Mouse (Mus musculus) ES-E14 (cell line): Measurements from ENCODE around the gene Anxa4. TPM values are rescaled to one million over a fixed set of nuclear protein-coding genes. Genes with fewer than 3 reads are reported as not detected.

Experiments
- DNase-seq: peaks from one replicate; pipeline ENCODE4 v3.0.0-alpha.2; 2013; ENCODE audit warnings: low read depth, low spot score
- H3K27ac ChIP-seq: 2 replicates; pipeline ENCODE4 v1.5.1; 2012; ENCODE audit warnings: low read depth, mild to moderate bottlenecking, low read length, moderate library complexity, mixed read lengths; ENCODE audit not compliant: poor library complexity, insufficient read depth, severe bottlenecking
- H3K36me3 ChIP-seq: 2 replicates; pipeline ENCODE4 v1.6.1; 2012; ENCODE audit warnings: mild to moderate bottlenecking, low read length, moderate library complexity, mixed read lengths; ENCODE audit not compliant: control insufficient read depth, poor library complexity, insufficient read depth, severe bottlenecking
- H3K4me1 ChIP-seq, 2 experiments: fragments of 150-350 bp in 1 of 2; sonication (generic) in 1 of 2; 2 replicates each; pipeline ENCODE4 v1.6.1; 2012; ENCODE audit warnings: low read length in 2 of 2, mild to moderate bottlenecking in 1 of 2, mixed read lengths in 1 of 2; ENCODE audit not compliant: control insufficient read depth in 2 of 2, insufficient read depth in 2 of 2, poor library complexity in 1 of 2
- H3K4me3 ChIP-seq, 2 experiments: fragments of 150-350 bp in 1 of 2; sonication (generic) in 1 of 2; 2 replicates each; pipeline ENCODE4 v1.5.1; 2012; ENCODE audit warnings: low read length in 2 of 2, low read depth in 1 of 2, mild to moderate bottlenecking in 1 of 2, mixed read lengths in 1 of 2; ENCODE audit not compliant: insufficient read depth in 1 of 2, poor library complexity in 1 of 2, severe bottlenecking in 1 of 2
- H3K9ac ChIP-seq: 2 replicates; pipeline ENCODE4 v1.6.1; 2012; ENCODE audit warnings: low read depth, mild to moderate bottlenecking, low read length, mixed read lengths; ENCODE audit not compliant: poor library complexity, insufficient read depth, severe bottlenecking
- H3K9me3 ChIP-seq: fragments of 150-350 bp; sonication (generic); 2 replicates; pipeline ENCODE4 v1.6.1; 2012; ENCODE audit warnings: low read depth, mild to moderate bottlenecking, low read length; ENCODE audit not compliant: control insufficient read depth, insufficient read depth
- CHD2 ChIP-seq: IDR thresholded peaks from 2 replicates; pipeline ENCODE4 v1.6.1; 2014; ENCODE audit warnings: mild to moderate bottlenecking, low read depth, low read length, inconsistent platforms
- HCFC1 ChIP-seq: IDR thresholded peaks from 2 replicates; pipeline ENCODE4 v1.6.1; 2012; ENCODE audit warnings: low read length, inconsistent platforms, borderline replicate concordance; ENCODE audit not compliant: insufficient read depth
- MAFK ChIP-seq: IDR thresholded peaks from 2 replicates; pipeline ENCODE4 v1.6.1; 2014; ENCODE audit warnings: mild to moderate bottlenecking, low read depth, low read length, inconsistent platforms; ENCODE audit not compliant: insufficient read depth
- ZC3H11A ChIP-seq: IDR thresholded peaks from 2 replicates; pipeline ENCODE4 v1.6.1; 2012; ENCODE audit warnings: low read depth, mild to moderate bottlenecking, inconsistent platforms, low read length, borderline replicate concordance
- ZNF384 ChIP-seq: IDR thresholded peaks from 2 replicates; pipeline ENCODE4 v1.6.1; 2012; ENCODE audit warnings: low read depth, low read length, inconsistent platforms
- in situ Hi-C, 2 experiments: fragments of 600-800 bp; cut with MboI; formaldehyde crosslinking; loops; one replicate each; pipeline ENCODE4 v1.15.1; 2025; ENCODE audit warnings: low sequenced_read_pairs in 2 of 2, inconsistent platforms in 1 of 2; ENCODE audit not compliant: unreplicated experiment in 2 of 2
- total RNA-seq: library from RNA; depleted of rRNA; stranded (reverse); fragments of 300-350 nt; gene quantifications from 2 replicates; pipeline ENCODE4 v1.2.3, GENCODE M21; 2012

Gene Anxa4
- total RNA-seq, 1 experiment: 22.1 TPM

GRCm38 (mm10) chr6:86767465-86767864 lies 25.9 kb downstream of the Anxa4 start:
- Histone ChIP-seq H3K36me3 (no peaks in the 10 kb centered on the region), H3K9ac (no peak overlapping the region), H3K4me3 (no peak overlapping the region), H3K27ac (no peak overlapping the region), H3K4me1 (peaks cover 3 to 5% of the 10 kb centered on the region in 2 experiments; a peak in 3 of 4 replicates), H3K9me3 (no peaks in the 10 kb centered on the region)
- DNase-seq: no peak
- TF ChIP-seq HCFC1 (no peak), CHD2 (no peak), MAFK (no peak), ZC3H11A (no peak), ZNF384 (no peak)
- in situ Hi-C loops: no loop called here

DNA sequence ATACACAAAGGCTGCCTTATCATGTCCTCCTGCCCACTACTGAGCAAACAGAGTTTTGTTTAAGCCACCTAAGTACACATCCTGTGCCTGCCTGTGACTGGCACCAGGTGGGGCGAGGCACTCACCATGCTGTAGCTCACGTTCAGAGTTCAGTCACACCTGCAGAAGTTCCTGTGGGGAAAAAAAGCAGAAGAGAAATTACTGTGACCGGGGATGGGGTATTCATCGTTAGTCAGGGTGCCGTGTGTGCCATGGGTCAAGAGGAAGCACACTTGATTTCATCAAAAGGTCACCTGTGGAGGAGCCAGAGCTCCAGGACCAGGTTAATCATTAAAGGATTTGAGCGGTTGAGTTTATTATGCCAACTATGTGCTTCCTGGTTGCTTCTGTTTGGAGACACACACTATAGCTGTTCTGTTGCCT lies 27.7 kb downstream of the Anxa4 start:
- no peaks in the 10 kb centered on the region for H3K36me3 ChIP-seq
- no peaks in the 10 kb centered on the region for H3K4me1 ChIP-seq
- H3K9me3 ChIP-seq: no peaks in the 10 kb centered on the region
- no peak overlapping the region for H3K4me3 ChIP-seq
- in situ Hi-C loops: no loop called here
- no peak overlapping the region for H3K9ac ChIP-seq
- H3K27ac ChIP-seq: no peak overlapping the region
- no peak for DNase-seq
- TF ChIP-seq MAFK (no peak), HCFC1 (no peak), ZC3H11A (no peak), CHD2 (no peak), ZNF384 (no peak)

DNA sequence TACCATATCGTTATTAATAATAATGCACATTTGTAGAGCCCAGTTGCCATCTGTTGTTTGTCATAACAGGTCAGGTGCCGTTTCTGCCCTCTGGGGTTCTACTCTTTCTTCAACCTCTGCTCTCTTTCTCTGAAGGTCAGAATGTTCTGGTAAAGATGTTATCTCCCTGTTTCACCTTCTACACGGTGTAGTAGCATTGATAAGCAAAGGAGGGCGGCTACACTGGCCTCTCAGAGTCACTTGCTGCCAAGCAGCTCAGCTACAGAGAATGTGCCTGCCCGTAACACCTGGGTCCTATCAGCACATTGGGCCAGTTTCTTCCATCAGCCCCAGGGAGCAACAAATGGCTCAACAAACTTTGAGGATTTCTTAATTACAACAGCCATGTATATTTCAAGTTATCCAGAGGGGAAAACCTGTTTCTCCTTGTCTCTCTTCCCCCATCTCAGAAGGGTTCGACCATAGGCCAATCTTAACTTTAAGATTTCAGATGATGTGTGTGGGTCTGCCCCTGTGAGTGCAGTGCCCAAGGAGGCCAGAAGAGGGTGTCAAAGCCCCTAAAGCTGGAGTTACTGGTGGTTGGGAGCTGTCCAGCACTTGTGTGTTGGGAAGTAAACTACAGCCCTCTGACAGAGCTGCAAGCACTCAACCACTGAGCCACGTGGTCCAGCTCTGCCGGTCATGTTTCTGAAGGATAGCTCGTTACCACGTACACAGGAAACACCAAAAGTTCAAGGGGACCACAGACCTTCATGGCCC lies 39.1 kb downstream of the Anxa4 start:
- in situ Hi-C loops: loop anchor here in 1 of 2 experiments (5.0 kb wide), 1 partner anchor 43 kb away; no protein-coding TSS in a partner anchor
- peak; percentile 23; the same call in 1 of the 2 replicates for TF ChIP-seq ZC3H11A
- TF ChIP-seq ZNF384: no peak
- H3K4me3 ChIP-seq: no peak overlapping the region
- DNase-seq: peak; percentile 54
- no peak overlapping the region for H3K27ac ChIP-seq
- H3K4me1 ChIP-seq: no peaks in the 10 kb centered on the region; a peak in 1 of 4 replicates
- no peaks in the 10 kb centered on the region for H3K9me3 ChIP-seq
- H3K9ac ChIP-seq: no peak overlapping the region
- H3K36me3 ChIP-seq: peaks cover 5% of the 10 kb centered on the region; the same call in 1 of the 2 replicates

- peaks cover 5% of the 10 kb centered on the region; the same call in 1 of the 2 replicates for H3K36me3 ChIP-seq
- H3K27ac ChIP-seq: no peak overlapping the region
- H3K9ac ChIP-seq: no peak overlapping the region
- H3K4me1 ChIP-seq: no peaks in the 10 kb centered on the region
- TF ChIP-seq ZC3H11A (no peak), MAFK (no peak), ZNF384 (no peak), HCFC1 (no peak), CHD2 (no peak)
- H3K9me3 ChIP-seq: no peaks in the 10 kb centered on the region
- in situ Hi-C loops: loop anchor here in 1 of 2 experiments (5.0 kb wide), 1 partner anchor 44 kb away; no protein-coding TSS in a partner anchor
- no peak overlapping the region for H3K4me3 ChIP-seq
- no peak for DNase-seq
These were observed 40.4 kb downstream of the Anxa4 start for GRCm38 (mm10) chr6:86752843-86753485.
